Mouse (Mus musculus): ENCODE measurements at regions not wholly inside any gene's neighbourhood (a gene's known extent, or its start where the extent isn't known, plus 50 kb on each side); places are given as distances from the start of the nearest gene placed in this dataset.

- no peak for DNase-seq (ENCODE audit: low read depth, low spot score)
Measured at GRCm38 (mm10) chr12:92152922-92153235, 303.9 kb upstream of the Sel1l start.

GRCm38 (mm10) chr12:92152043-92152921 lies 303.3 kb upstream of the Sel1l start:
- no peak for DNase-seq (ENCODE audit: low read depth, low spot score)

GRCm38 (mm10) chr12:92137539-92137938 lies 288.6 kb upstream of the Sel1l start:
- no peak for DNase-seq (ENCODE audit: low read depth, low spot score)

- DNase-seq (ENCODE audit: low read depth, low spot score) = no peak
Measured at GRCm38 (mm10) chr12:92127648-92128047, 278.7 kb upstream of the Sel1l start.

GRCm38 (mm10) chr12:92120164-92120815 lies 271.3 kb upstream of the Sel1l start:
- no peak for DNase-seq (ENCODE audit: low read depth, low spot score)

GRCm38 (mm10) chr12:92109615-92110014 lies 260.7 kb upstream of the Sel1l start:
- DNase-seq (ENCODE audit: low read depth, low spot score) = no peak

GRCm38 (mm10) chr12:92100080-92100479 lies 251.1 kb upstream of the Sel1l start:
- no peak for DNase-seq (ENCODE audit: low read depth, low spot score)

GRCm38 (mm10) chr12:92092794-92093365 lies 243.9 kb upstream of the Sel1l start:
- no peak for DNase-seq (ENCODE audit: low read depth, low spot score)

GRCm38 (mm10) chr12:92073209-92073608 lies 224.3 kb upstream of the Sel1l start:
- DNase-seq (ENCODE audit: low read depth, low spot score) = no peak

- no peak for DNase-seq (ENCODE audit: low read depth, low spot score)
Measured at GRCm38 (mm10) chr12:92062731-92063130, 213.8 kb upstream of the Sel1l start.

GRCm38 (mm10) chr12:92040481-92040880 lies 191.5 kb upstream of the Sel1l start:
- DNase-seq (ENCODE audit: low read depth, low spot score) = no peak

- DNase-seq (ENCODE audit: low read depth, low spot score) = no peak
Measured at GRCm38 (mm10) chr12:92029192-92029591, 180.2 kb upstream of the Sel1l start.

- DNase-seq (ENCODE audit: low read depth, low spot score) = no peak
Measured at GRCm38 (mm10) chr12:92028354-92028753, 179.4 kb upstream of the Sel1l start.

GRCm38 (mm10) chr12:92024461-92025218 lies 175.7 kb upstream of the Sel1l start:
- no peak for DNase-seq (ENCODE audit: low read depth, low spot score)

- DNase-seq (ENCODE audit: low read depth, low spot score) = no peak
Measured at GRCm38 (mm10) chr12:92019593-92020224, 170.8 kb upstream of the Sel1l start.

GRCm38 (mm10) chr12:92015373-92015772 lies 166.4 kb upstream of the Sel1l start:
- no peak for DNase-seq (ENCODE audit: low read depth, low spot score)

- DNase-seq (ENCODE audit: low read depth, low spot score) = no peak
Measured at GRCm38 (mm10) chr12:92013979-92014378, 165.0 kb upstream of the Sel1l start.

GRCm38 (mm10) chr12:92013244-92013643 lies 164.3 kb upstream of the Sel1l start:
- peak; percentile 18 for DNase-seq (ENCODE audit: low read depth, low spot score)

GRCm38 (mm10) chr12:92004391-92005094 lies 155.6 kb upstream of the Sel1l start:
- DNase-seq (ENCODE audit: low read depth, low spot score) = no peak

- no peak for DNase-seq (ENCODE audit: low read depth, low spot score)
Measured at GRCm38 (mm10) chr12:91999031-91999430, 150.1 kb upstream of the Sel1l start.

GRCm38 (mm10) chr12:91997404-91997803 lies 148.4 kb upstream of the Sel1l start:
- no peak for DNase-seq (ENCODE audit: low read depth, low spot score)

Data from retina, adult 2 months (tissue).